Mouse (Mus musculus) left cerebral cortex, adult 11 months (tissue): Measurements from ENCODE around the gene Elp5.
"Not testable (repeated sequence)": the region's sequence is repeated elsewhere in the genome, so short reads cannot be mapped to it uniquely, and the experiment has no call there.

Experiments
- DNase-seq: peaks from one replicate; pipeline ENCODE4 v3.0.0; 2022; ENCODE audit warnings: low spot score

Elp5 gene

DNA sequence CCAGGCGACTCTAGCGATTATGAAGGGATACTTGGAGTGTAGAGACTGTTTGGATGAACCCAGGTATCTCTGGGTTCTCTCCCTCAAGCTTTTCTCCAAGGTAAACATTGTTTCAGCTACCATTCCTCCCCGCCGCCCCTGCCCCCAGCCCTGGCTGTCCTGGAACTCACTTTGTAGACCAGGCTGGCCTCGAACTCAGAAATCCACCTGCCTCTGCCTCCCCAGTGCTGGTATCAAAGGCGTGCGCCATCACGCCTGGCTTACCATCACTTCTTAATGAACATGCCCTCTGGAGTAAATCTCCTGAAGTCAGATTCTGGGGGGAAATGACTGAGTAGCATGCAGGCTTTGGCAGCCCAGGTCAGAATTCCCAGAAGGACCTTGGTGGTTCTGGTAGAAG is at the start of gene Elp5:
Gene Elp5, minus strand, starts transcription at position 293 of the 400 bp plus-strand sequence.
- DNase-seq: no peak

DNA sequence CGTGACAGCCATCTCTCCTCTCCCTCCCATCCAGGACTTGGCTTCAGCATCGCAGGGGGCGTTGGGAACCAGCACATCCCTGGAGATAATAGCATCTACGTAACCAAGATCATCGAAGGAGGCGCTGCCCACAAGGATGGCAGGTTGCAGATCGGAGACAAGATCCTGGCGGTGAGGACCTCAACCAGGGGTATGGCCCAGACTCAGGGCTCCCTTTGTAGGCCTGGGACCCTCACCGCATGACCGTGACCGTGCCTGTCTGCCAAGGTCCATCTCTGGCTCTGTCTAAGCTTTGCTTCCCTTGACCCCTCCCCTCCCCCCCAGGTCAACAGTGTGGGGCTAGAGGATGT is 49.0 kb upstream of the Elp5 start:
- DNase-seq: no peak

DNA sequence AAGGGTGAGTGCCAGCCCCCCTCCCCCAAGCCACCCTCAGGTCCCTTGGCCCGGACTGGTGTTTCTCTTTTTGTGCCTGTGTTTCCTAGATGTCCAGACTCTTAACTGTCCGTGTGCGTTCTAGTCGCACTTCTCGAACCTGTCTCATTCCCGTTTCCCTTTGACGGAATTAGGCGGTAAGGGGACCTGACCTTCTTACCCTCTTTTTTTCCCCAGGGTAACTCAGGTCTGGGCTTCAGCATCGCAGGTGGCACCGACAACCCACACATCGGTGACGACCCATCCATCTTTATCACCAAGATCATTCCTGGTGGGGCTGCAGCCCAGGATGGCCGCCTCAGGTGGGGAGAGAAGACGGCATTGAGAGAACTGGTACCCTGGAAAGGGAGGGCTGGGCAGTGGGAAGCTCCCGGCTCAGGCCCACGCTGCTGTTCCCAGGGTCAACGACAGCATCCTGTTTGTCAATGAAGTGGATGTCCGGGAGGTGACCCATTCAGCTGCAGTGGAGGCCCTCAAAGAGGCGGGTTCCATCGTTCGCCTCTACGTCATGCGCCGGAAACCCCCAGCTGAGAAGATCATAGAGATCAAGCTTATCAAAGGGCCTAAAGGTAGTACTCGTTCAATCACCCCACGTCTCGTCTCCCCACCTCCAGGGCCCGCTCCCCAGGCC is 48.5 kb upstream of the Elp5 start:
- DNase-seq: no peak

DNA sequence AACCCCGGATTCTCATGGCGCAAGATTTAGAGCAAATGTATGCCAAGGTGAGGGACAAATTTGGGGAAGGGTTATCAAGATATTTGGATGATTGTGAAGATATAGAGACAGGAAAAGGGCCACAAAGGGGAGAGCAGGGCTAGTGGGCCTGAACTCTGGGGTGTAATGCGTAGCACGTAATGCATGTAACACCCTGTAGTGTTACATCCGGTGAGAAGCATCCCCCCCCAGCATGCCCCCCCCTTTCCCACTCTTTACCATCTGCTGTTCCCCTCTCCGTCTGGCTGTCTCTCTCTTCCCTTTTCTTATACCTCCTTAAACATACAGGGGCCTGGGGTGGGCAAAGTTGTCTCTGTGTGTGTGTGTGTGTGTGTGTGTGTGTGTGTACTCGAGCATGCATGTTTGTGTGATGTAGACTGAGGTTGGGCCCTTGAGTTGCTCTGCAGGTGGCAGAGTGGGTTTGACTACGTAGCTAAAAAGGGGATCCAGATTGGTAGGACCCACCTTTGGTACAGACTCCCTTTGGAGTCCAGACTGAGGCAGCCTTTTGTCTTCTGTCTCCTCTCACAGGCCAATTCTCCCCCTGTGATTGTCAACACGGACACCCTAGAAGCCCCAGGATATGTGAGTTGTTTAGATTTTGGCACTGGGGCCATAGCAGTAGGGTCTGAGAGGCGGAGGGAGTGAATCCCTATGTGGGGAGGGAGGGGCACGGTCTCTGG is 47.7 kb upstream of the Elp5 start:
- no peak for DNase-seq

DNA sequence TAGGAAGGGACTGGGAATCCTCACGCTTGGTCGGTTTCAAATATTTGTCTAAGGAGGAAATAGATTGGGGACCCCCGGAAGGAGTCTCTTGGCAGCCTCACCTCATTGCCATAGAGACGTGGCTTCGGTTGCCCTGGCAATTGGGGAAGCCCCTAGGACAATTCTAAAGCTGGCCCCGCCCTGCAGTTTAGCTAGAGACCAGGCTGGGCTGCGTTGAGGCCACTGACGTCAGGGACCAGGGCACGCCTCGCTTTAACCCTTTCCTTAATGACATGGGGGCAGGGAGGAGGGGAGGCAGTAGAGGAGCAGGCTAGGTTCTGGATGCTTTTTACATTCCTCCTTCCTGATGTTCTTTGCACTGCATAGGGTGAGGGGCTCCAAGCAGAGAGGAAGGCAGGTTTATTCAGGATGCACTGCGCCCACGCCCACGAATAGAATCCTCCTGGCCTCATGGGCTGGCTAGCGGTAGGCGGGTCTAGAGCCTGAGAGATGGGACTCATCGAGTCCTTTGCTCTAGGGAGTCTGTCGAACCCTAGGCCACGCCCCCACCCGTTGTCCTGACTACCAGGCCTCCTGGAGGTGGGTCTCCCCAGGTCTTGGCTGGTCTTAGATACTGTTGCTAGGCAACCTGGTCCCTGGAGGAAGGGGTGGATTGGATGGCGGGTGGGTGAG is 46.9 kb upstream of the Elp5 start:
- DNase-seq: peak; percentile 75

DNA sequence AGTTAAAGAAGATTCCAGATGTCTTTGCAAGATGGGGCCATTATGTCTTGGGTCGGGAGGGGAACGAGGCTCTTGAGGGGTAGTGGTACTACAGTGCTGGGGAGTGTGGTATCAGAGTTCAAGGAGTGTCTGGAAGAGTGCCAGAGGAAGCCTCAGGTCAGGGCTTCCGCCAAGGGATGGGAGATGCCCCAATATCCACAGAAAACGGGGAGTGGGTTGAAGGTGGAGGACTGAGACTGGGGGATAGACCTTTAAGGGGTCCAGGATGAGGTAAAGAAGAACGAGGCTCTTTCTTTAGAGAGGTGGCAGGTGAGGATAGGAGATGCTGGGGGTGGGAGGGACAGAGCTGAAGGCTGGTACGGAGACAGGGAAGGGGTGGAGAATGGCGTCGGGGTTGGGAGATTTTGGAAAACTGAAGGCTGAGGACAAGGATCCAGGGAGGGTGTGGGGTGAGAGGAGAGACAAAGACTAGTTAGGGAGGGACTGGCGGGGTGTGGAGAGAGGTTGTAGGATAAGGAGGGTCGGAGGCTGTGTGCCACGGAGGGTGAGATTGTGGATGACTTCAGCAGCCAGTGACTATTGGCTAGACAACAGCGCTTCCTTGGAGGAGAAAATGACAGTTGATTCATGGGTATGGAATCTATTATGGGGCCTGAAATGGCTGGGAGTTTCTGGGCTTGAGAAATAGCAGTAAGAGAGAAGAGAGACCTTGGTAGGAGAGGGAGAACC is 46.2 kb upstream of the Elp5 start:
- DNase-seq: no peak

DNA sequence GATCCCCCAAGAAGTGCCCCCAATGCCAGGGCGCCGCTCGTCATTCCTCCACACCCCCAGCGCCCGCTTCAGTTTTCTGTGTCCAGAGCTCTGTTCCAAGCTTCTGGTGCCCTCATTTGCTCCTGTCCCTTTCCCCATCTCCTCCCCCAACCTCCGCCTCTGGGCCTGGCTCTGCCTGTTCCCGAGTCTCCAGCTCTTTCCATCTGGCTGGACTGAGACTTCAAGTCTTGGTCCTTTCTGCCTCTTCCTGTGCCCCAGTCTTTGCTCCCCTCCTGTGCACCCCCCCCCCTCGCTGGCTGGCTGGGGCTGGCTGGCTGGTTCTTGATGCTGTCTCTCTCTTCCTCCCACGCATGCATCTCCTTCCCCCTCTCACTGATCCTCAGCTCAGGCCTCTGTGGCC is 45.1 kb upstream of the Elp5 start:
- DNase-seq: no peak

DNA sequence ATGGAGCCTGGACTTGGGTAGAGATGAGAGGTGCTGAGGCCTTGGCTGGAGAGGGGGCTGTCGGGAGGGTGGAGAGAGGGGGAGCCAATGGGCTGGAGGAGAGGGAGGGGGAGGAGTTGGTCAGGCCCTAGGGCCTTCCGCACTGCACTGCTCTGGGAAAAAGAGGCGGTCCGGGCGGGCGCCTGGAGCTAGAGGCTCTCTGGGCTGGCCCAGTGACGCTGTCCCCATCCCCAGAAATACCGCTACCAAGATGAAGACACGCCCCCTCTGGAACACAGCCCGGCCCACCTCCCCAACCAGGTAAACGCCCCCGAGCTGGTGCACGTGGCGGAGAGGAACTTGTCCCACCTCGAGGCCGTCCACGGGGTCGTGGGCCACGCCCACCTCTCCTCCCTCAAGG is 44.4 kb upstream of the Elp5 start:
- DNase-seq: no peak

DNA sequence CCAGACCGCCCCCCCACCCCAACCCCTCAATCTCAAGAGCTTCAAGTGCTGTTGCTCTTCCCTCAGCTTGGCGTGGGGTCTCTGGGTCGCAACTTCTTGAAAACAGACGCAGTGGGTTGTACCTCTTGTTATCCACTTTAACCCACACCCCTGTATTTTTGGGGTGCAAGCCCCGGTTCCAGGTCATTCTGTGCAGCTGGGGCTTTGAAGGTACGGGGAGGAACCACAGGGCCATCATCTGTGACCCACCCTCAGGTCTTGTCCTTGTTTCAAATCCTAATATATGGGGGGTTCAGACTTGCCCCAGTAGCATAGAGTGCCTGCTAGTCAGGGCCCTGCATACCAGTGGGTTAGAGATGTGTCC is 41.8 kb upstream of the Elp5 start:
- no peak for DNase-seq

DNA sequence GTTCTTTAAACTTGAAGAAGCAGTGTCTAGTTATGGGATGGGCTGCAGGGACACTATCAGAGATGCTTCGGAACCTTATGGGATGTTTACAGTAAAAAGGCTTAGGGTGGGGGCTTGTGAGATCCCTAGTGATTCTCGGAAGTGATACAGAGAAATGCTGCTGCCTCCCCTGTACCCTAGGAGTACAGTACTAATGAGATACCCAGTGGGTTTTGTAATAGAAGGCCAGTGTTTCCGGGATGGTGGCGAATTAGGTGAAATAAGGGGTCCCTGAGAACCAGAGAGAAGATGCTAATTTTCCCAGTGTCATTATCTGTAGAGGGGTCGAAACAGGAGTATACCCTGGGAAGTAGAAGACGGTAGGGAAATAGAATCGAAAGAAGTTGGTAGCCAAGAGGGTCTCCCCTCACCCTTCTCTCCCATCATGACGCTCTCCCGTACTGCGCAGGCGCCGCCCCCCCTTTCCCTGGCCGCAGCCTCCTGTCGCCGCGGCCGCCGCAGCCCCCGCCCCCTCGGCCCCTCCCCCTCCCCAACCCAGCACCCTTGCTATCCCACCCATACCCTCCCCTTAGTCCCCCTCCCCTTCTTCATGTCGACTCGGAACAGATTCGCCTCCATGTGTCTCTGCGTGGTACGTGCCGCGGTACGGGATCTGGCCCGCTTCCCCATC is 41.3 kb upstream of the Elp5 start:
- no peak for DNase-seq

DNA sequence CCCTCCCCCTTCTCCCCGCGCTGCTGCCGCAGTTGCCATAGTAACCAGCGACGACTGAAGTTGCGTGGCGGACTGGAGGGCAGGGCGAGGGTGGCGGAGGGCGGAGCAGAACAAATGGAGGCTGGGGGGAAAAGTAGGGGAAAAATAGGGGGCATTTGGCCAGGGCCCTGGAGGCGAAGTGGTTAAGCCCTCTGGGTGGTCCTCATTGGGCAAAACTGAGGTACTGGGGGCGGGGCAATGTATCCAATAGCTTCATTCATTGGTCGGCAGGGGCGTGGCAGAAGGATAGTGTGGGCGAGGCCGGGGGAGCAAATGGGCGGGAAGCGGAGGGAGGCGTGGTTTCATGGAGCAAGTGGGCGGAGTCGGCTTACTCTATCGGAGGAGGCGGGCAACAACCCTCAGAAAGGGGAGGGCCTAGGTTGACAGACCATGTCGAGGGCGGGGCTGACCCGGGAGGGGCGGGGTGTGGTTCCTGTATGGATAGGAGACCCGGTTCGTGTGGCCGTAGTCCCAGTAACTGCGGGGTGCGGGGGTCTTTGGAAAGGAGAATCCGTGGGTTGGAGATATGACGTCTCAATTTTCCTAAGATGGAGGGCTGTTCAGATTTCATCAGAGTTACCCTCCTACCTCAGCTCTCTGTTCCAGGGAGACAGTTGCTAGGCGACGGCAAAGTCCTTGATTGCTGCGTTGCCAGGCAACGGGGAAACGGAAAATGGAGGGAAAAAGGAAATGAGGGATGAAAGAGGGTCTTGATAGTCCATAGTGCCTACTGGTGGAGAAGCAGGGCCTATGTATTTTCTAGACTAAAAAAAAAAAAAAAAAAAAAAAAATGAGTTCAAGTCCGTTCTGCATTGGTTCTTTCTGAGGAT is 39.2 kb upstream of the Elp5 start:
- DNase-seq: peak; percentile 98

DNA sequence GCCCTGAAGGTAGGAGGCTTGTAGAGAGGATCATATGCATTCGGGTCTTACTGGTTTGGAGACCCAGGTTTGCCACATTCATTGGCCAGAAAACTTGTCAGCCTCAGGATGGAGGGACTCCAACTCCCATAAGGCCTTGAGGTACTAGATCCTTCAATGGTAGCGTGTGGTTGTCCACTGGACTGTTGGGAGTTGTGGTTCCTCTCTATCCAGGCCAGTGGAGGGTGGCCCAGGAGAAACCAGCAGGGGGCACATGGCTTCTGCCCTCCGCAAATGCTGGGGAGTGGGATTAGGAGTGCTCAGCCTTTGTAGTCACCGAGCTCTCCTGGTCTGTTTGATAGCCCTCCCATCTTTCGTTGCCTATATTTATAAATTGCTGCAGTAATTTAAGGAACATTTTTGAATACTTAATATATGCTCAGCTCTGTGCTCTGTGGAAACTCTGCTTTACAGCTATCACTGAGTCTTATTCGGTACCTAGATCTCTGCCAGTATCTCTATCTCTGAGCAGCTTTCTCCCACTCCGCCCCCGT is 38.5 kb upstream of the Elp5 start:
- DNase-seq: peak; percentile 79

DNA sequence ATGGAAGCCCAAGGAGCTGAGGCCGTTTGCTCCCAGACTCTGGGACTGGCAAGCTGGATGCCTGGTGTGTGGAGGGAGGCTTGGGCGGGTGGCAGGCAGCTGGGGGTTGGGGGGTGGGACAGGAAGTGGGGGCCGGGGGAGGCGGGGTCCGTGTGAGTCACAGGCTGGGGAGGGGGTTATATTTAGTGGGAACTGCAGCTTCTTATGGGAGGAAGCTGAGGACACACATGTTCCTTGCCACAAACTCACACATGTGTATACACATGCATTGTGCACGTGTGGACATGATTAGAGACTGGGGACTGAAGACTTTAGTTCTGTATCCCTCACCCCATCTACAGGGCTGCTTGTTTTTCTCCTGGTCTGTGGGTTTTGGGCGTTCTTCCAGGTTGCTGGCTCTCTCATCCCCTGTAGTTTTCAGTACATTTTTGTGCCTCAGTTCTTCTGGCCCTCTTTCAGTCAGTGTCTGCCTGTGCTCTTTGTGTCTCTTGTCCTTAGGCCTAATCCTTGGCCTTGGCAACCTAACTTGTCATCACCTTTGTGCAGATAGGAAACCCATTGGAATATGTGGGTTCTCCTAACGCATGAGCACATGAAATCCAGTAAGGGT is 37.8 kb upstream of the Elp5 start:
- no peak for DNase-seq

DNA sequence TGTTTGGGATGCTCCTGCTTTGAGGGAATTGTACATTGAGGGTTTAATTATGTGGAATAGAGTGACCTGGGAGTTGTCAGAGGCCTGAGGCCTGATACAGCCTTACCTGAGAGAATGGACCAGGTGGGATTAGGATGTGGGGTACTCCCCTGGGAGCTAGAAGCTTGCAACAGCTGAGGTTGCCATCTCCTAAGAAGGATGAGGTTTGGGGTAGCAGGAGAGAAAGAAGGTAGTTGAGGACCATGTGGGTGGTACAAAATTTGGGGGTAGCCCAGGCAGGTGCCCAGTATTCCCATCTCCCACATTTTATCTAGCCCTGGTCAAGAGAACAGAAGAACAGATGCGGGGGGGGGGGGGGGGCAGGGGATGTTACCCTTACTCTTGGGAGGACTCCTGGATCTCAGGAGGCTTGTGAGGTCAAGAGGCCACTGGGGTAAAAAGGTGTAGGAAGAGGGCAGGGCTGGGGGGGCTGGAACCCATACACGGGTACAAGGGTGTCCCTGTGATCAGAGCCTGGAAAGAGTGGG is 37.2 kb upstream of the Elp5 start:
- no peak for DNase-seq

DNA sequence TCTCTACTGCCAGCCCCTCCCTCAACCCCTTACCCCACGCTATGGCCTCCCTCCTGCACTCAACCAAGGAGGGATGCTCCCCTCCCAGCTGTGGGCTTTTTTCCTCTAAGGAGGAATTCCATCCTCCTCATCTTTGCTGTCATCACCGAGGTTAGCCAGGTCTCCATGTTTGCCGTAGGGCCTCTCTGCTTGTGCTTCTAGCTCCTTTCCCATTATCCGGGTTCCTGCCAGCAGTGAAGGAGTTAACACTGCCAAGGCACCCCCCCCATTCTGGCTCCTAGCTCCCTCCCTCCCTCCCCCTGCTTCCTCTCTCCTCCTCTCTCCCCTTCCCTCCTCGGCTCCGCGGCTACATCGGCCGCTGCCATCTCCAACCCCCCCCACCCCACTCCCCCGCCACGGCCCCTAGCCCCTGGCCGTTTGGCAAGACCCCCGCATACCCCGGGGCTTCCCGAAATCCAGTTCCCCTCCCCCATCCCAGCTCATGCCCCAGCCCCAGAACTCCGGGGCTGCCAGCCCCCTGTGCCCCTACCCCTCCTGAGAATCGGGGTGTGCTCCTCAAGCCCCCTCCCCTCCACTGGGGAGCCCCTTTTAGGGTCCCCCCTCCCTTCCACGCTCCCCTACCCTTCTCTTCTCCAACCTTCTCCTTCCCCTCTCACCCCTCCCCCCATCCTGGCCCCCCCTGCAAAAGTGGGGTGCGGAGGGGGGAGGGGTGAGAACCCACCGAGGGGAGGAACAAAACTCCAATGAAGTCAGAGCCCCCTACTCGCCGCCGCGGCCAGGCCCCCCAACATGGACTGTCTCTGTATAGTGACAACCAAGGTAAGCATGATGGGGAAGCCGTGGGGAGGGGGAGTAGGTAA is 36.0 kb upstream of the Elp5 start:
- no peak for DNase-seq

DNA sequence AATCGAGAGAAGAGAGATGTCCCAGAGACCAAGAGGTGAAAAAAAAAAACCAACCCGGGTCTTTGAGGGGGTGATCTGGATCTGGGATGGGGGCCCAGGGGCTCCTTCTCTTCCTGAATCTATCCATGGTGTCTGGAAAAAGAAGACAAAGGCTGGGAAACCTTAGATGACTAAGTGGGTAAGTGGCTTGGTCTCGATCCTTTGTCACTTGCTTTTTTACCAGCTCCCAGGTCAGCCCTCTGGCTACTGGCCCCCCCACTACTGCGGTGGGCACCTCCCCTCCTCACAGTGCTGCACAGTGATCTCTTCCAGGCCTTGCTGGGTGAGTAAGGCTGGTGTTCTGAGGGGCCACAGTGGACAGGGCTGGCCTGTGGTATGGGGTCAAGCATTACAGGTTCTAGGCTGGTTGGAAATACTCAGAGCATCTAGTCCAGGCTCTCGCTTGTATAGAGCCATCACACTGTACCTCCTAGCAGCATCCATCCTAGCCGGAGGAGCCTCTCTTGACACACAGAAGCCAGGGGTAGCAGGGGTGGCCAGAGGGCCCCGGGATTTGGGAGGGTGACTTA is 35.0 kb upstream of the Elp5 start:
- no peak for DNase-seq

DNA sequence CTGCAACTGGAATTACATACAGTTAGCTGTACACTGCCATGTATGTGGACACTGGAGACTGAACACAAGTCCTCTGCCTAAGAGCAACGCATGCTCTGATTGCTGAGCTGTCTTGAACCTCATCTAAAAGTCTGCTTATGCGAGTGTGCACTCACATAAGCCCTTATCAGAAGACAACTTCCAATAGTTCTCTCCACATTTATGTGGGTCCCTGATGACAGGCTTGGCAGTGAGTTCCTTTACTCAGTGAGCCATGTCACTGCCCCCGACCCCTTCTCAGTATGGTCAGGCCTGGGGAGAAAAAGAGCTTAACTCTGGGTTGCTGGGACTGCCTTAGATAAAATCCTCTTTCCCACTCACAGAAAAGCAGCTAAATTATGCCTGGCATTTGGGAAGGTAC is 34.4 kb upstream of the Elp5 start, which contains the start of gene Dlg4:
Gene Dlg4, plus strand, starts transcription at position 274 of the 400 bp plus-strand sequence.
- no peak for DNase-seq

DNA sequence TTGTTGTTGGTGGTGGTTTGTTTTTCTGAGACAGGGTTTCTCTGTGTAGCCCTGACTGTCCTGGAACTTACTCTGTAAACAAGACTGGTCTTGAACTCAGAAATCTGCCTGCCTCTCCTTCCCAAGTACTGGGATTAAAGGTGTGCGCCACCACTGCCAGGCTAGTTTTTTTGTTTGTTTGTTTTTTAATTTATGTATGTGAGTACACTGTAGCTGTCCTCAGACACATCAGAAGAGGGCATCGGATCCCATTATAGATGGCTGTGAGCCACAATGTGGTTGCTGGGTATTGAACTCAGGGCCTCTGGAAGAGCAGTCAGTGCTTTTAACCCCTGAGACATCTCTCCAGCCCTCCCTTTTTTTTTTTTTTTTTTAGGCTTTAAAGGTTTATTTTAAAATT is 33.9 kb upstream of the Elp5 start:
- not testable (repeated sequence) for DNase-seq

DNA sequence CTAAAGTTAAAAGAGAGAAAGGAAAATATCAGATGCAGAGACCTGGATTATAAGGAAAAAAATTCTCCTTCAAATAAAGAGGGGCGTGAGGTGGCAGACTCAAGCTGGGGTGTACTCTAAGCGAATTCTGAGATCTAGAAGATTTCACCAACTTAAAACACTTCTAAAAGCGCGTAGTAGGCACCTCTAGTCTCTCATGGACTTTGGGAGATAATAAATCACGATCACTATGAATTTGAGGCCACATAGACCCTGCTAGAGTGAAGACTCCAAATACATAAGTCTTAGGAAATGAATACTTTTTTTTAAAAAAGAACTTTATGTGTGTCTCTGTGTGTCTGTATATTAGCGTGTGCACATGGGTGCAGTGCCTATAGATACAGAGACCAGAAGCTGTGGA is 33.4 kb upstream of the Elp5 start:
- DNase-seq: no peak
